Mouse (Mus musculus) kidney, adult 2 months (tissue): Measurements from ENCODE around the gene Mff. TPM values are rescaled to one million over a fixed set of nuclear protein-coding genes. Genes with fewer than 3 reads are reported as not detected.
A peak's percentile ranks its signal among the peaks of the same experiment; 100 is the strongest.

Experiments used
- DNase-seq: peaks from one replicate; pipeline ENCODE4 v3.0.0; 2021
- H3K27ac ChIP-seq: fragments of 200-500 bp; 2 replicates; pipeline ENCODE4 v1.5.1; 2012; ENCODE audit warnings: low read depth, low read length, control low read depth, inconsistent platforms; ENCODE audit not compliant: insufficient read depth
- H3K27me3 ChIP-seq: fragments of 200-500 bp; replicated peaks from 2 replicates; pipeline ENCODE4 v1.6.1; 2012; ENCODE audit warnings: mild to moderate bottlenecking, moderate library complexity, low read length, inconsistent platforms; ENCODE audit not compliant: control insufficient read depth, insufficient read depth
- H3K36me3 ChIP-seq: fragments of 200-500 bp; 2 replicates; pipeline ENCODE4 v1.6.1; 2012; ENCODE audit warnings: mild to moderate bottlenecking, moderate library complexity, low read length, inconsistent platforms; ENCODE audit not compliant: control insufficient read depth, insufficient read depth
- H3K4me1 ChIP-seq: fragments of 200-500 bp; 2 replicates; pipeline ENCODE4 v1.6.1; 2011; ENCODE audit warnings: low read length; ENCODE audit not compliant: control insufficient read depth, insufficient read depth
- H3K4me3 ChIP-seq: fragments of 200-500 bp; 2 replicates; pipeline ENCODE4 v1.5.1; 2011; ENCODE audit warnings: mild to moderate bottlenecking, low read depth, low read length, control low read depth; ENCODE audit not compliant: insufficient read depth
- CTCF ChIP-seq: fragments of 200-500 bp; conservative IDR thresholded peaks from 2 replicates; pipeline ENCODE4 v1.5.1; 2011; ENCODE audit warnings: low read depth, mild to moderate bottlenecking, control low read depth, low read length, moderate library complexity, mixed read lengths; ENCODE audit not compliant: insufficient read depth, insufficient read length
- POLR2A ChIP-seq: fragments of 200-500 bp; IDR thresholded peaks from one replicate; pipeline ENCODE4 v1.6.1; 2011; ENCODE audit warnings: low read depth, low read length, control low read depth
- WGBS: fragments of 180-500 bp; shearing (Covaris S2); methylation state at CpG from one replicate; pipeline ENCODE4 v1.1.7; 2018; 5-methylcytosine and 5-hydroxymethylcytosine counted together
- polyA plus RNA-seq: library from polyadenylated mRNA; depleted of rRNA; stranded (reverse); fragments of >200 nt; gene quantifications from 2 replicates; pipeline ENCODE4 v1.2.3, GENCODE M21; 2012

Gene Mff
- polyA plus RNA-seq, 1 experiment: 68.4 TPM

DNA sequence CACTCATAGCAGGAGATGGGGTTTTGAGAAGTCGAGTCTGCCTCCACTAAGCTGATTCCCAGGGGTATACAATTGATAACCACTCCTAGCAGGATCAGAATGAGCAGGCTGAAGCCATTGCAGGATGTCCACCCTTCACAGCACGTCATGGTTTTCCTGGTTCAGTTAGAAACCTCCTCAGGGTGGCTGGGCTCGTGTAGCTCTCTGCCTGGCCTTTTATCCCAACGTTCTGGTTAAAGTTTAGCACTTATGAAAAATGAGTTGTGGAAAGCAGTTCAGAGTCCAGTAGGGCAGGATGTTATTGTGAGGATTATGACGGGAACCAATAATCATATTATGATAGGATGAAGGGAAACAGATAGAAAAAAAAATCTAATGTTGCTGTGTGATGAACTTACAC is 43.6 kb downstream of the Mff start, which contains the start of gene Tm4sf20:
Gene Tm4sf20, minus strand, starts transcription at position 193 of the 400 bp plus-strand sequence.
- peak; percentile 33 for DNase-seq
- Histone ChIP-seq H3K36me3 (no peaks in the 10 kb centered on the region), H3K27ac (no peak within 1 kb of the TSS), H3K4me3 (no peak within 1 kb of the TSS), H3K4me1 (no peaks in the 10 kb centered on the region), H3K27me3 (no peaks in the 10 kb centered on the region)
- WGBS: 47% methylated on average over 5 of the region's 5 CpGs
- TF ChIP-seq POLR2A: no peak
- TF ChIP-seq CTCF: no peak

DNA sequence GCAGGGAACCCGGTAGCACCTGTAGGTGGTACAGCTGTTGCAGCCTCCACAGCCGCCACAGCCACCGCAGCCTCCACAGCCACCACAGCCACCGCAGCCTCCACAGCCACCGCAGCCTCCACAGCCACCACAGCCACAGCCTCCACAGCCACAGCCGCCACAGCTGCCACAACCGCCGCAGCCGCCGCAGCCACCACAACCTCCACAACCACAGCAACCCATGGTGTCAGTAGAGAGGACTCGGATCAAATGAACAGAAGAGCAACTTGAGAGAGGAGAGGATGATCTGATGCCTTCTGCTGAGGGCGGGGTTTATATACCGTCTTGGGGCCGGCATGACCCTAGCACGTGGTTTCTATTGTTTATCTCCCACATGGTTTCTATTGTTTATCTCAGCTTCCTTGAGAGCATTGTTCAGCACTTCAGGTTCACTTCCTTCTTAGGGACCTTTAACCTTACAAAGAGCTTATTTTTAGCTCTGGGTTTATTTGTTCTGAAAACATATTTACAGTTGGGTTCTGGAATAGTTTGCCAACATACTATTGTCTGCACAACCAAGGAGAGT is 46.4 kb downstream of the Mff start, which contains the start of gene Gm47791:
Gene Gm47791, minus strand, starts transcription at position 222 of the 565 bp plus-strand sequence.
- 85% methylated on average over 15 of the region's 15 CpGs for WGBS
- no peaks in the 10 kb centered on the region for H3K4me1 ChIP-seq
- no peaks in the 10 kb centered on the region for H3K36me3 ChIP-seq
- H3K27me3 ChIP-seq: no peaks in the 10 kb centered on the region
- TF ChIP-seq CTCF: no peak
- no peak for TF ChIP-seq POLR2A
- no peak for DNase-seq
- H3K27ac ChIP-seq: no peak within 1 kb of the TSS
- H3K4me3 ChIP-seq: no peak within 1 kb of the TSS

DNA sequence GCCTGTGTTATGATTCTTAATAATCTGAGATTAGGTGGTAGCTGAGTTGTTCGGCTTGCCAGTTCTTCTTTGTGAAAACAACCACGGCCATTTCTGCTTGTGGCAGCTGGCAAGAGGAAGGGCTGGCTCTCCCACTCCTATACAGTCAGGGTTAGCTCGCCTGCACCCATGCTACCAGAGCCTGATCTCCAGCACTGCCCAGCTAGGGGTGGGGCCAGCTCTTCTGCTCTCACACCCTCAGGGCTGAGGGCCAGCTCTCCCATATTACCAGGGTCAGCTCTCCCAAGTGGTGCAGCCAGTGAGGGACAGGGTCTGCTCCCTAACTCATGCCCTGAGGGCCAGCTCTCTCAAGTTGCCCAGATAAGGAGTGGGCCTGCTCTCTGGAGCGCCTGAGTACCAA is 47.7 kb downstream of the Mff start:
- no peaks in the 10 kb centered on the region for H3K36me3 ChIP-seq
- no peak overlapping the region for H3K27ac ChIP-seq
- H3K4me1 ChIP-seq: no peaks in the 10 kb centered on the region
- TF ChIP-seq POLR2A (no peak), CTCF (no peak)
- no peak for DNase-seq
- H3K27me3 ChIP-seq: no peaks in the 10 kb centered on the region
- WGBS: 88% methylated on average over 4 of the region's 4 CpGs
- no peak overlapping the region for H3K4me3 ChIP-seq

DNA sequence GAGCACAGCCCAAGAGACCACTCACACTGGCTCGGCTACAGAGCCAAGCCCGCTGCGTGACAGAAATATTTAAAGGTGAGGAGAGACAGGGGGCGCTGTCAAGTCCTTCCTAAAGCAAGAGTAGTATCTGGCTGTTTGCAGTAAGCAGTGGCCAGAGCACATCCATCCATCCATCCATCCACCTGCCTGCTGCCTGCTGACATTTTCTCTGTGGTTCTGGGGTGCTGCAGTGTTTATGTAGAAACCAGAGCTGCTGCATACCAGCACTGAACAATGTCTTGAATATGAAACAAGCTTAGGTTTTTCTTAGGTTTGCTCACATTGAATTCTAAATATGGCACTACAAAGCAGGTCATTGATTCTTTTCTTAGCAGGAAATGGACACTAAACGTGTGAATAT is 48.5 kb downstream of the Mff start:
- Histone ChIP-seq H3K27me3 (no peaks in the 10 kb centered on the region), H3K4me3 (no peak overlapping the region), H3K4me1 (no peaks in the 10 kb centered on the region), H3K27ac (no peak overlapping the region), H3K36me3 (no peaks in the 10 kb centered on the region)
- WGBS: 72% methylated on average over 5 of the region's 5 CpGs
- TF ChIP-seq POLR2A (no peak), CTCF (no peak)
- DNase-seq: no peak

GRCm38 (mm10) chr1:82775293-82775692 is 50.6 kb downstream of the Mff start:
- H3K4me1 ChIP-seq: no peaks in the 10 kb centered on the region
- H3K27ac ChIP-seq: no peak overlapping the region
- no peak for DNase-seq
- no peaks in the 10 kb centered on the region for H3K27me3 ChIP-seq
- H3K4me3 ChIP-seq: no peak overlapping the region
- H3K36me3 ChIP-seq: no peaks in the 10 kb centered on the region
- TF ChIP-seq CTCF (no peak), POLR2A (no peak)
- 96% methylated on average over 4 of the region's 4 CpGs for WGBS

DNA sequence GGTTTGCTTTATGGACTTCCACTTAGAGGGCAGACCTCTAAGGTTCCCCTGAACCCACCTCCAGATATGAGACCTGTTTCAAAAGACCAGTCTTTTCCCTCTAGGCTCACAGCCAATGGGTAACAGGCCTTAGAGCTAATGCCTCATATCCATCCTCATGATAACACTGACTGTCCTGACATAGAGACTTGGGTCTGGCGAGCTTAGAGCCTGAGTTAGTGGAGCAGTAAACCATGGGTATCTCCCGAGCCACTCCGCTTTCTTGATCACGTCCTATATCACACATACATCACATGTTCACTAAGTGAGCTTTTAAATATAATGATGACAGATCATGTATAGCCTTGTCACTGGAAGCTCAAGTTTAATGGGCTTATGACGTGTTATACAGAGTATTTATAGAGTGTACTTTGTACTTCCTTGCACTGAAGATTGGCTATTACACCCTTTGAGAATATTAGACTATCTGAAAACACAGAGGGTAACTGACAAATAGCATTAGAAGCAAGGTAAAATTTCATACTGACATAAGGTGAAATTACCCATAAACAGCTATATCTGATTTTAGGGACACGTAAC is 54.8 kb downstream of the Mff start:
- no peak overlapping the region for H3K27ac ChIP-seq
- no peak overlapping the region for H3K4me3 ChIP-seq
- no peak for DNase-seq
- 80% methylated on average over 6 of the region's 6 CpGs for WGBS
- no peaks in the 10 kb centered on the region for H3K36me3 ChIP-seq
- no peak for TF ChIP-seq POLR2A
- no peak for TF ChIP-seq CTCF
- H3K4me1 ChIP-seq: no peaks in the 10 kb centered on the region
- H3K27me3 ChIP-seq: no peaks in the 10 kb centered on the region

DNA sequence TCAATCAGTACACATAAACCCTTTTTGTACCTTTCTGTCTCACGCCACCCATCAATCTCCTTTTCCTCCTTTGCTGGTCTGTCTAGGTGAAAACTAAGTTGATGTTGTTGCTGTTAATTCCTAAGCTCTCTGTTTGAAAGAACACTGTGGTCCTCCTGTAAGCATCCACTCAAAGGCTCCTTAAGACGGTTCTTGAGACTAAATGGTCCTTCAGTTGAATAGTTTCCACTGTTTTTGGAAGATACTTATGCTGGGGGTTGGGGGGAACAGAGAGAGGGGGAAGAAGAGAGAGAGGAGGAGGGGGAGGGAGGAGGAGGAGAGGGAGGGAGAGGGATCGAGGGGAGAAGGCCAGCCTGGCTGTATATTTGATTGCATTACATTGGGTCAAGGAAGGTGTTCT is 58.9 kb downstream of the Mff start:
- Histone ChIP-seq H3K27ac (no peak overlapping the region), H3K4me3 (no peak overlapping the region), H3K36me3 (no peaks in the 10 kb centered on the region), H3K4me1 (no peaks in the 10 kb centered on the region), H3K27me3 (no peaks in the 10 kb centered on the region)
- no peak for TF ChIP-seq POLR2A
- TF ChIP-seq CTCF: no peak
- no peak for DNase-seq
- 83% methylated on average over 3 of the region's 3 CpGs for WGBS
